Mouse (Mus musculus) lung, embryonic 16.5 days (tissue): Measurements from ENCODE around the gene Akap2. TPM values are rescaled to one million over a fixed set of nuclear protein-coding genes. Genes with fewer than 3 reads are reported as not detected.

Source experiments
- ATAC-seq: fragments of 200-750 bp; cut with Nextera tagmentation; 2 replicates; pipeline ENCODE4 v1.8.0; 2017; ENCODE audit warnings: low read depth, mild to moderate bottlenecking, moderate library complexity
- H3K27ac ChIP-seq: fragments of 300-500 bp; sonication (generic); 2 replicates; pipeline ENCODE4 v1.5.1; 2014; ENCODE audit warnings: mild to moderate bottlenecking, control low read depth, low read length
- H3K27me3 ChIP-seq: fragments of 300-500 bp; sonication (generic); 2 replicates; pipeline ENCODE4 v1.6.1; 2014; ENCODE audit warnings: low read depth, low read length, mixed read lengths; ENCODE audit not compliant: control insufficient read depth, insufficient read depth
- H3K36me3 ChIP-seq: fragments of 300-500 bp; sonication (generic); 2 replicates; pipeline ENCODE4 v1.6.1; 2014; ENCODE audit warnings: low read length; ENCODE audit not compliant: control insufficient read depth, insufficient read depth
- H3K4me1 ChIP-seq: fragments of 300-500 bp; sonication (generic); replicated peaks from 2 replicates; pipeline ENCODE4 v1.6.1; 2014; ENCODE audit warnings: low read length, mixed read lengths; ENCODE audit not compliant: control insufficient read depth, insufficient read depth
- H3K4me2 ChIP-seq: fragments of 300-500 bp; sonication (generic); 2 replicates; pipeline ENCODE4 v1.6.1; 2014; ENCODE audit warnings: low read depth, low read length, control low read depth
- H3K4me3 ChIP-seq: fragments of 300-500 bp; sonication (generic); 2 replicates; pipeline ENCODE4 v1.5.1; 2014; ENCODE audit warnings: mild to moderate bottlenecking, low read length, control low read depth
- H3K9ac ChIP-seq: fragments of 300-500 bp; sonication (generic); 2 replicates; pipeline ENCODE4 v1.6.1; 2014; ENCODE audit warnings: low read length, control low read depth
- H3K9me3 ChIP-seq: fragments of 300-500 bp; sonication (generic); 2 replicates; pipeline ENCODE4 v1.6.1; 2016; ENCODE audit warnings: low read length; ENCODE audit not compliant: control insufficient read depth
- WGBS: fragments of 180-500 bp; shearing (Covaris S2); extraction: QIAGEN DNeasy Blood & Tissue Kit; methylation state at CpG from one replicate; pipeline ENCODE4 v1.1.7; 2014; 5-methylcytosine and 5-hydroxymethylcytosine counted together
- polyA plus RNA-seq: library from polyadenylated mRNA; unstranded; fragments of >200 nt; fragmentation: Nextera tagmentation; extraction: Ambion mirVana; gene quantifications from 2 replicates; pipeline ENCODE4 v1.2.1, GENCODE M21; 2015

Gene Akap2
- polyA plus RNA-seq, 1 experiment from 2014 or later: 44.4 TPM

GRCm38 (mm10) chr4:57852461-57853040 is 135.1 kb downstream of the Akap2 start:
- ATAC-seq: no peak
- Histone ChIP-seq H3K4me3 (no peak overlapping the region), H3K36me3 (peaks cover 40% of the 10 kb centered on the region), H3K4me1 (peaks cover 33% of the 10 kb centered on the region), H3K27me3 (no peaks in the 10 kb centered on the region), H3K4me2 (no peak overlapping the region), H3K9ac (no peak overlapping the region), H3K27ac (peak overlapping the region; percentile 25; the same call in 1 of the 2 replicates), H3K9me3 (no peaks in the 10 kb centered on the region)
- WGBS: 26% methylated on average over 9 of the region's 9 CpGs

DNA sequence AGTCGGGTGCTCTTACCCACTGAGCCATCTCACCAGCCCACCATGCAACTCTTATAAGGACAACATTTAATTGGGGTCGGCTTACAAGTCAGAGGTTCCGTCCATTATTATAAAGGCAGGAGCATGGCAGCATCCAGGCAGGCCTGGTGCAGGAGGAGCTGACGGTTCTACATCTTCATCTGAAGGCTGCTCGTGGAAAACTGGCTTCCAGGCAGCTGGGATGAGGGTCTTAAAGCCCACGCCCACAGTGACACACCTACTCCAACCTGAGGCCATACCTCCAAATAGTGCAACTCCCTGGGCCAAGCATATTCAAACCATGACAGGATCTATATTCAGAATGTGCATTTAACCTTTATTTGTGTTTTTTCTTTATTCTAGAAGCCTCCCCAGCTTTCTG is 136.7 kb downstream of the Akap2 start:
- Histone ChIP-seq H3K9me3 (no peaks in the 10 kb centered on the region), H3K4me3 (no peak overlapping the region), H3K27ac (no peak overlapping the region), H3K4me2 (no peak overlapping the region), H3K36me3 (peaks cover 51% of the 10 kb centered on the region), H3K4me1 (peaks cover 22% of the 10 kb centered on the region), H3K9ac (no peak overlapping the region), H3K27me3 (no peaks in the 10 kb centered on the region)
- ATAC-seq: no peak
- WGBS: 87% methylated on average over 6 of the region's 6 CpGs

DNA sequence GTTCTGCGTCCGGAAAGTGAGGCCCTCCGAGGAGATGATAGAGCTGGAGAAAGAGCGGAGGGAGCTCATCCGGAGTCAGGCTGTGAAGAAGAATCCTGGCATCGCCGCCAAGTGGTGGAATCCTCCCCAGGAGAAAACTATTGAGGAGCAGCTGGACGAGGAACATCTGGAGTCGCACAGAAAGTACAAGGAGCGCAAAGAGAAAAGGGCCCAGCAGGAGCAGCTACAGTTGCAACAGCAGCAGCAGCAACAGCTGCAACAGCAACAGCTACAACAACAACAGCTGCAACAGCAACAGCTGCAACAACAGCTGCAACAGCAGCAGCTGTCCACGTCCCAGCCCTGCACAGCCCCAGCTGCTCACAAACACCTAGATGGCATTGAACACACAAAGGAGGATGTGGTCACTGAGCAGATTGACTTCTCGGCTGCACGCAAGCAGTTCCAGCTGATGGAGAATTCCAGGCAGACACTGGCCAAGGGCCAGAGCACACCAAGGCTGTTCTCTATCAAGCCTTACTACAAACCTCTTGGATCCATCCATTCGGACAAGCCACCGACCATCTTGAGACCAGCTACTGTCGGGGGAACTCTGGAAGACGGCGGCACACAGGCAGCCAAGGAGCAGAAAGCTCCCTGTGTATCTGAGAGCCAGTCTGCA is 138.0 kb downstream of the Akap2 start:
- H3K9me3 ChIP-seq: no peaks in the 10 kb centered on the region
- H3K4me1 ChIP-seq: peaks cover 26% of the 10 kb centered on the region
- peak; percentile 87 for ATAC-seq
- H3K36me3 ChIP-seq: peaks cover 45% of the 10 kb centered on the region
- no peak overlapping the region for H3K9ac ChIP-seq
- H3K4me3 ChIP-seq: no peak overlapping the region
- no peaks in the 10 kb centered on the region for H3K27me3 ChIP-seq
- H3K27ac ChIP-seq: peak overlapping the region; percentile 55
- no peak overlapping the region for H3K4me2 ChIP-seq
- WGBS: 49% methylated on average over 18 of the region's 18 CpGs

DNA sequence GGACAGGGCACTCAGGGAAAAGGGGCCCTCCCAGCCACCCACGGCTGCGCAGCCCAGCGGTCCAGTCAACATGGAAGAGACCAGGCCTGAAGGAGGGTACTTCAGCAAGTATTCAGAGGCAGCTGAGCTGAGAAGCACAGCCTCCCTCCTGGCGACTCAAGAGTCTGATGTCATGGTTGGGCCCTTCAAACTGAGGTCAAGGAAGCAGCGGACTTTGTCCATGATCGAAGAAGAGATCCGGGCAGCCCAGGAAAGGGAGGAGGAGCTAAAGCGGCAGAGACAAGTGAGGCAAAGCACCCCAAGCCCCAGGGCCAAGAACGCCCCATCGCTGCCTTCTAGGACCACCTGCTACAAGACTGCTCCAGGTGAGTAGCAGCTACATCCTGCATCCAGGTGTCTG is 139.2 kb downstream of the Akap2 start:
- Histone ChIP-seq H3K27me3 (no peaks in the 10 kb centered on the region), H3K4me1 (peaks cover 26% of the 10 kb centered on the region), H3K36me3 (peaks cover 44% of the 10 kb centered on the region), H3K9ac (no peak overlapping the region), H3K4me3 (no peak overlapping the region), H3K27ac (no peak overlapping the region), H3K9me3 (no peaks in the 10 kb centered on the region), H3K4me2 (no peak overlapping the region)
- WGBS: 91% methylated on average over 10 of the region's 10 CpGs
- no peak for ATAC-seq

DNA sequence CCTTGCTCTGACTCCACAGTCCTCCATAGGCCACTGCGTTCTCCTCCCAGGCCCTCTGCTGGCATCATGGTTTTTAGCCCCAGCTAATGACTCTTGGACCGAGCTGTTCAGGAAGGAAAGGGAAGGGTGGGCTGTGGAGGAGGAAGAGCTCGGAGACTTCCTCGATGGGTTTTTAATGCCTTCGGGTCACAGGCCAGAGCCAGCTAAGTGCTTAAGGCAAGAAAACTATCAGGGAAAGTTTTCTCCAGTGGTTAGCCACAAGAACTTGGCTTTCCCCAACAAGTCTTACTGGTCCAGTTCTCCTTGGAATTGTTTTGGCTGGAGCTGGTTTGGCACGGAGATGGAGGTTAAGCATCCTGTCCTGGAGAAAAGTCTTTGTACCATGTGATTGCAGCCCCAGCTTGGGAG is 142.8 kb downstream of the Akap2 start:
- peaks cover 14% of the 10 kb centered on the region for H3K4me1 ChIP-seq
- no peak for ATAC-seq
- H3K27ac ChIP-seq: no peak overlapping the region
- H3K27me3 ChIP-seq: no peaks in the 10 kb centered on the region
- H3K36me3 ChIP-seq: peaks cover 36% of the 10 kb centered on the region
- H3K9ac ChIP-seq: no peak overlapping the region
- no peaks in the 10 kb centered on the region for H3K9me3 ChIP-seq
- no peak overlapping the region for H3K4me3 ChIP-seq
- no peak overlapping the region for H3K4me2 ChIP-seq
- 65% methylated on average over 6 of the region's 6 CpGs for WGBS

GRCm38 (mm10) chr4:57861166-57861565 is 143.7 kb downstream of the Akap2 start:
- no peak for ATAC-seq
- H3K9ac ChIP-seq: no peak overlapping the region
- 55% methylated on average over 6 of the region's 6 CpGs for WGBS
- no peak overlapping the region for H3K4me3 ChIP-seq
- no peaks in the 10 kb centered on the region for H3K27me3 ChIP-seq
- no peak overlapping the region for H3K4me2 ChIP-seq
- H3K4me1 ChIP-seq: peaks cover 19% of the 10 kb centered on the region
- peaks cover 26% of the 10 kb centered on the region for H3K36me3 ChIP-seq
- H3K27ac ChIP-seq: no peak overlapping the region
- no peaks in the 10 kb centered on the region for H3K9me3 ChIP-seq

GRCm38 (mm10) chr4:57861856-57862255 is 144.4 kb downstream of the Akap2 start:
- peaks cover 26% of the 10 kb centered on the region for H3K4me1 ChIP-seq
- no peaks in the 10 kb centered on the region for H3K27me3 ChIP-seq
- no peak overlapping the region; the same call in 1 of the 2 replicates for H3K27ac ChIP-seq
- no peak overlapping the region for H3K4me2 ChIP-seq
- H3K9ac ChIP-seq: no peak overlapping the region
- 34% methylated on average over 8 of the region's 8 CpGs for WGBS
- no peak overlapping the region for H3K4me3 ChIP-seq
- no peaks in the 10 kb centered on the region for H3K9me3 ChIP-seq
- peak; percentile 24; the same call in 1 of the 2 replicates for ATAC-seq
- H3K36me3 ChIP-seq: peaks cover 20% of the 10 kb centered on the region

- H3K9ac ChIP-seq: no peak overlapping the region
- no peak overlapping the region for H3K4me2 ChIP-seq
- H3K27ac ChIP-seq: no peak overlapping the region; the same call in 1 of the 2 replicates
- H3K4me1 ChIP-seq: peaks cover 31% of the 10 kb centered on the region
- no peaks in the 10 kb centered on the region for H3K9me3 ChIP-seq
- peak; percentile 18; the same call in 1 of the 2 replicates for ATAC-seq
- no peak overlapping the region for H3K4me3 ChIP-seq
- peaks cover 15% of the 10 kb centered on the region for H3K36me3 ChIP-seq
- no peaks in the 10 kb centered on the region for H3K27me3 ChIP-seq
- WGBS: 68% methylated on average over 9 of the region's 9 CpGs
Observed at GRCm38 (mm10) chr4:57862269-57862986, 145.0 kb downstream of the Akap2 start.

DNA sequence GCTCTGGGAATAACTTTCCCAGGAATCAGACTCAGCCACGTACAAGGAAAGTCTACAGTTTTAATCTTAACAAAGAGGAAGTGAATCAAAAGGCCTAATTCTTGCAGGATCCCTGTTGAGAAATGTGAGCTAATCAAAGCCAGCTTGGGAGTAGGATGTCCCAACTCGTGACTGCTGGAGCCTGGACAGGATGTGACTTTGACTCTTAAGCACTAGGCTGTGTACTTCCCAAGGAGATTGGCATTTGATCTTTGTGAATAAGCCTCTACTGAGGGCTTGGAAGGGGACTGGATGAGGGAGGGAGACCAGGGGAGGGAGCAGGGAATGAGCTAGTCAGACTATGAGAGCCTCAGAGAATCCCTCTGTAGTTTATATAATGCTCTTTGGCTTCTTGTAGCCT is 148.6 kb downstream of the Akap2 start:
- H3K9ac ChIP-seq: no peak overlapping the region
- peak; percentile 61 for ATAC-seq
- H3K4me3 ChIP-seq: no peak overlapping the region
- no peaks in the 10 kb centered on the region for H3K9me3 ChIP-seq
- no peaks in the 10 kb centered on the region for H3K36me3 ChIP-seq
- no peak overlapping the region for H3K4me2 ChIP-seq
- peak overlapping the region; percentile 18; the same call in 1 of the 2 replicates for H3K27ac ChIP-seq
- 13% methylated on average over 2 of the region's 2 CpGs for WGBS
- H3K27me3 ChIP-seq: no peaks in the 10 kb centered on the region
- peaks cover 23% of the 10 kb centered on the region for H3K4me1 ChIP-seq
